Mouse (Mus musculus) heart, adult 2 months (tissue): Measurements from ENCODE around the gene Trim28. TPM values are rescaled to one million over a fixed set of nuclear protein-coding genes. Genes with fewer than 3 reads are reported as not detected.
A peak's percentile ranks its signal among the peaks of the same experiment; 100 is the strongest.

Experiments used
- DNase-seq, 2 experiments: peaks; one replicate each; pipeline ENCODE4 v3.0.0; 2021
- H3K27ac ChIP-seq: fragments of 200-600 bp; 2 replicates; pipeline ENCODE4 v1.8.1; 2022
- H3K27me3 ChIP-seq: fragments of 200-500 bp; 2 replicates; pipeline ENCODE4 v1.6.1; 2012; ENCODE audit warnings: mild to moderate bottlenecking, low read length, inconsistent platforms, mixed read lengths; ENCODE audit not compliant: control insufficient read depth, insufficient read depth
- H3K36me3 ChIP-seq: fragments of 200-500 bp; 2 replicates; pipeline ENCODE4 v1.6.1; 2012; ENCODE audit warnings: low read length, inconsistent platforms; ENCODE audit not compliant: control insufficient read depth, insufficient read depth
- H3K4me1 ChIP-seq: fragments of 200-500 bp; 2 replicates; pipeline ENCODE4 v1.6.1; 2011; ENCODE audit warnings: low read length; ENCODE audit not compliant: control insufficient read depth, insufficient read depth
- H3K4me3 ChIP-seq: fragments of 200-600 bp; 2 replicates; pipeline ENCODE4 v1.8.1; 2022
- H3K79me2 ChIP-seq: fragments of 200-500 bp; replicated peaks from 2 replicates; pipeline ENCODE4 v1.6.1; 2012; ENCODE audit warnings: mild to moderate bottlenecking, inconsistent platforms, low read length, moderate library complexity, mixed read lengths; ENCODE audit not compliant: control insufficient read depth, insufficient read depth
- H3K9ac ChIP-seq: fragments of 200-500 bp; 2 replicates; pipeline ENCODE4 v1.6.1; 2012; ENCODE audit warnings: low read depth, mild to moderate bottlenecking, control low read depth, inconsistent platforms, low read length, mixed read lengths
- CTCF ChIP-seq: fragments of 200-600 bp; IDR thresholded peaks from 2 replicates; pipeline ENCODE4 v1.8.1; 2022; ENCODE audit warnings: antibody characterized with exemption, mild to moderate bottlenecking, moderate library complexity
- EP300 ChIP-seq: fragments of 200-500 bp; IDR thresholded peaks from 2 replicates; pipeline ENCODE4 v1.6.1; 2011; ENCODE audit warnings: low read depth, low read length, control low read depth; ENCODE audit not compliant: insufficient read depth
- POLR2A ChIP-seq: fragments of 200-500 bp; IDR thresholded peaks from 2 replicates; pipeline ENCODE4 v1.6.1; 2011; ENCODE audit warnings: mild to moderate bottlenecking, low read depth, low read length, control low read depth; ENCODE audit not compliant: insufficient read depth
- WGBS: fragments of 180-500 bp; shearing (Covaris S2); methylation state at CpG from one replicate; pipeline ENCODE4 v1.1.7; 2018; 5-methylcytosine and 5-hydroxymethylcytosine counted together
- intact Hi-C: fragments of 180-260 bp; cut with DNase I; formaldehyde crosslinking; loops from one replicate; pipeline ENCODE4 v1.15.1; 2025
- polyA plus RNA-seq: library from polyadenylated mRNA; depleted of rRNA; stranded (reverse); fragments of >200 nt; gene quantifications from 2 replicates; pipeline ENCODE4 v1.2.3, GENCODE M21; 2012
- total RNA-seq, 2 experiments: library from RNA; stranded (reverse); gene quantifications; 2 replicates each; pipeline ENCODE4 v1.2.3; 2021

Trim28 gene
- total and polyA plus RNA-seq, 3 experiments: 83.8 to 139 (median 86.0) TPM

GRCm38 (mm10) chr7:12961511-12962141 is 37.3 kb upstream of the Trim28 start:
- intact Hi-C loops: loop anchor here (10.0 kb wide), 1 partner anchor 83 kb away; no protein-coding TSS in a partner anchor
- no peaks in the 10 kb centered on the region; the same call in 1 of the 2 replicates for H3K79me2 ChIP-seq
- peak overlapping the region; percentile 73 for H3K9ac ChIP-seq
- H3K27ac ChIP-seq: peak overlapping the region; percentile 75
- H3K36me3 ChIP-seq: no peaks in the 10 kb centered on the region
- H3K4me3 ChIP-seq: peak overlapping the region; percentile 55
- TF ChIP-seq CTCF (no peak), POLR2A (peak; percentile 86), EP300 (0 out of 2 replicates have a peak, but pooled peaks have one; percentile 49)
- H3K27me3 ChIP-seq: no peaks in the 10 kb centered on the region
- H3K4me1 ChIP-seq: peaks cover 4% of the 10 kb centered on the region
- WGBS: 1% methylated on average over 29 of the region's 29 CpGs
- DNase-seq: peak; percentile 56 to 63

DNA sequence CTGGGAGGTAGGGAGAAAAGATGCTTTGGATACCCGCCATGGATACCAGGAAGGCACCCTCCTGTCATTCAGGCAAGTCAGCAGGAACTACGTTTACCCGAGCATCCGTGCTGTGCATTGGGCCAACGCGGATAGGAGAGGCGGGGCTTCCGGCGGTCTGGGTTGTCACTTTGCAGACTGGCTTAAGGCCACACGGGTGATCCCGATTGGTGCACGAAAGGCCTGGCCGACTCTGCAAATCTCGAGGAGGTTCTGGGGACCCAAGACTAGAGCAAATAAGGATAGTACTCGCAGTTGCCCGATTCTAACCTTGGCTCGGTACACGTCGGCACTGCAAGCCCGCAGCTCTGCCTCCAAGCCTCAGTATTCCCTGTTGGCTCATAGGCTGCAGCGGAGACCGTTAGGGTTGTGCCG is 33.2 kb upstream of the Trim28 start, which contains the start of gene Zfp324:
TSS of gene Zfp324 (plus strand) at position 161 of the 414 bp plus-strand sequence.
- peak; percentile 90 to 94 for DNase-seq
- Histone ChIP-seq H3K27me3 (no peaks in the 10 kb centered on the region), H3K79me2 (no peaks in the 10 kb centered on the region; the same call in 1 of the 2 replicates), H3K27ac (peak within 1 kb of the TSS; percentile 86), H3K36me3 (no peaks in the 10 kb centered on the region), H3K4me1 (peaks cover 4% of the 10 kb centered on the region), H3K4me3 (peak within 1 kb of the TSS; percentile 90), H3K9ac (peak within 1 kb of the TSS; percentile 90)
- WGBS: 0% methylated on average over 23 of the region's 23 CpGs
- peak; percentile 39; the same call in 1 of the 2 replicates for TF ChIP-seq EP300
- no peak for TF ChIP-seq CTCF
- TF ChIP-seq POLR2A: peak; percentile 88
- intact Hi-C loops: loop anchor here (2.0 to 10.0 kb wide), 2 partner anchors 17 to 79 kb away; no protein-coding TSS in a partner anchor

GRCm38 (mm10) chr7:12966104-12966845 is 32.6 kb upstream of the Trim28 start:
- peak; percentile 73 for DNase-seq
- peak overlapping the region; percentile 90 for H3K4me3 ChIP-seq
- no peaks in the 10 kb centered on the region for H3K36me3 ChIP-seq
- H3K27me3 ChIP-seq: no peaks in the 10 kb centered on the region
- peak overlapping the region; percentile 90 for H3K9ac ChIP-seq
- no peaks in the 10 kb centered on the region; the same call in 1 of the 2 replicates for H3K79me2 ChIP-seq
- H3K4me1 ChIP-seq: peaks cover 4% of the 10 kb centered on the region
- WGBS: 2% methylated on average over 29 of the region's 29 CpGs
- peak overlapping the region; percentile 86 for H3K27ac ChIP-seq
- intact Hi-C loops: loop anchor here (10.0 kb wide), 1 partner anchor 79 kb away; no protein-coding TSS in a partner anchor
- TF ChIP-seq EP300 (no peak), CTCF (no peak), POLR2A (no peak)

DNA sequence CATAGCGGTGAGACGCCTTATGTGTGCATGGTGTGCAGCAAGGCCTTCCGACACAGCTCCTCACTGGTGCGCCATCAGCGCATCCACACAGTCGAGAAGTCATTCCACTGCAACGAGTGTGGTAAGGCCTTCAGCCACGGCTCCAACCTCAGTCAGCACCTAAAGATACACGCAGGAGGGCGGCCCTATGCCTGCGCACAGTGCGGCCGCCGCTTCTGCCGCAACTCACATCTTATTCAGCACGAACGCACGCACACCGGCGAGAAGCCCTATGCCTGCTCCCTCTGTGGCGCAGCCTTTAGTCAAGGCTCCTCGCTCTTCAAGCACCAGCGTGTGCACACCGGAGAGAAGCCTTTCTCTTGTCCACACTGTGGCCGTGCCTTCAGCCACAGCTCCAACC is 28.0 kb upstream of the Trim28 start:
- H3K79me2 ChIP-seq: no peaks in the 10 kb centered on the region; the same call in 1 of the 2 replicates
- no peak overlapping the region for H3K27ac ChIP-seq
- no peaks in the 10 kb centered on the region for H3K27me3 ChIP-seq
- intact Hi-C loops: no loop called here
- 93% methylated on average over 25 of the region's 25 CpGs for WGBS
- H3K4me1 ChIP-seq: peaks cover 3% of the 10 kb centered on the region
- H3K9ac ChIP-seq: no peak overlapping the region
- TF ChIP-seq POLR2A (no peak), EP300 (no peak), CTCF (no peak)
- H3K36me3 ChIP-seq: no peaks in the 10 kb centered on the region
- no peak for DNase-seq
- no peak overlapping the region for H3K4me3 ChIP-seq

DNA sequence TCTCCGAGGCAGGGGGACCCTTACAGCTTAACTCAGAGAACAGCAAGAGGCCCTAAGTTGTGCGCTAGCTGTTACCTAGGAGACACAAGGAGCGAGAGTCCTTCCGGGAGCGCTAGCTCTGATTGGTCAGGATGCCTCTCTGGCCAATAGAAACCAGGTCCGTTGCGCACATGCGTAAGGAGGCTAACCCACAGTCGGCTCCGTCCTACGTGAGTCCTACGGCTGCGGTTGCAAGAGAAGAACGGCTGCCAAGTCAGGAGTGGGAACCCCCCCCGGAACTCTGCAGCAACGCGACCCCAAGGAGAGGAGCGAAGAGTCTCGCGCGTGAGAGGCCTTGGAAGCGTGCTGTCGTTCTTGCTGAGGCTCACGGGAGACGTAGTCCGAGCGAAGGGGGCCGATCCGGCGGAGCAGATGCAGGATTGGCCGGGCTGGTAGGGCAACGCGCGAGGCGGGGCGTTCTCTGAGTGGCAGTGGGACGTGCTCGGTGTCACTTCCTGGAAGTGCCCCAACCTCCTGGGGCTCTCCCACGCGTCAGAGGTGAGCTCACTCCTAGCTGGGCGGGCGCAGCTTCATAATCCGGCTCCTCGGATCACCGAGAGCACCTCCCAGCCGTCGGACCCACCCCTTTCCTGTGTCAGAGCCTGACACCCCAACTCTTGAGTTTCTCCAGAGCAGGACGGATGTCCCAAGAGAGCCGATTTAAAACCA is 21.1 kb upstream of the Trim28 start, which contains the start of gene Zfp446:
TSS of gene Zfp446 (plus strand) at position 167 of the 708 bp plus-strand sequence.
- intact Hi-C loops: loop anchor here (1.0 to 5.0 kb wide), 3 partner anchors 29 to 56 kb away; partner anchors contain the start of gene Rps5
- peak; percentile 97 to 100 for DNase-seq
- Histone ChIP-seq H3K36me3 (no peaks in the 10 kb centered on the region), H3K79me2 (no peaks in the 10 kb centered on the region), H3K9ac (peak within 1 kb of the TSS; percentile 83), H3K27me3 (no peaks in the 10 kb centered on the region), H3K4me3 (peak within 1 kb of the TSS; percentile 73), H3K4me1 (peaks cover 3% of the 10 kb centered on the region), H3K27ac (peak within 1 kb of the TSS; percentile 99)
- under 1% methylated on average over 49 of the region's 49 CpGs for WGBS
- TF ChIP-seq EP300 (peak; percentile 82), CTCF (no peak), POLR2A (peak; percentile 93)
